Mouse (Mus musculus) neural tube, embryonic 11.5 days (tissue): ENCODE results near the gene Gm49396. TPM values are rescaled to one million over a fixed set of nuclear protein-coding genes. Genes with fewer than 3 reads are reported as not detected.
A peak's percentile ranks its signal among the peaks of the same experiment; 100 is the strongest.

Source experiments
- ATAC-seq: fragments of 200-750 bp; cut with Nextera tagmentation; 2 replicates; pipeline ENCODE4 v1.8.0; 2017; ENCODE audit warnings: moderate number of reproducible peaks, mild to moderate bottlenecking, moderate TSS enrichment, moderate library complexity; ENCODE audit not compliant: insufficient read depth, low FRiP score, low TSS enrichment
- DNase-seq: peaks from one replicate; pipeline ENCODE4 v3.0.0-alpha.2; 2015; ENCODE audit warnings: low spot score
- H3K27ac ChIP-seq: fragments of 300-500 bp; sonication (generic); 2 replicates; pipeline ENCODE4 v1.5.1; 2014; ENCODE audit warnings: low read depth, mild to moderate bottlenecking, low read length
- H3K27me3 ChIP-seq: fragments of 300-500 bp; sonication (generic); 2 replicates; pipeline ENCODE4 v1.6.1; 2014; ENCODE audit warnings: mild to moderate bottlenecking, low read length, mixed read lengths; ENCODE audit not compliant: control insufficient read depth, insufficient read depth
- H3K36me3 ChIP-seq: fragments of 300-500 bp; sonication (generic); 2 replicates; pipeline ENCODE4 v1.6.1; 2014; ENCODE audit warnings: mild to moderate bottlenecking, low read length, moderate library complexity, mixed read lengths; ENCODE audit not compliant: control insufficient read depth, insufficient read depth
- H3K4me1 ChIP-seq: fragments of 300-500 bp; sonication (generic); 2 replicates; pipeline ENCODE4 v1.6.1; 2014; ENCODE audit warnings: low read length, mixed read lengths; ENCODE audit not compliant: control insufficient read depth, insufficient read depth
- H3K4me2 ChIP-seq: fragments of 300-500 bp; sonication (generic); 2 replicates; pipeline ENCODE4 v1.6.1; 2014; ENCODE audit warnings: low read depth, mild to moderate bottlenecking, moderate library complexity
- H3K4me3 ChIP-seq: fragments of 300-500 bp; sonication (generic); 2 replicates; pipeline ENCODE4 v1.5.1; 2014; ENCODE audit warnings: low read depth, low read length
- H3K9ac ChIP-seq: fragments of 300-500 bp; sonication (generic); 2 replicates; pipeline ENCODE4 v1.6.1; 2014; ENCODE audit warnings: mild to moderate bottlenecking, low read length
- H3K9me3 ChIP-seq: fragments of 300-500 bp; sonication (generic); 2 replicates; pipeline ENCODE4 v1.6.1; 2016; ENCODE audit warnings: low read length; ENCODE audit not compliant: control insufficient read depth
- WGBS: fragments of 180-500 bp; shearing (Covaris S2); extraction: QIAGEN DNeasy Blood & Tissue Kit; methylation state at CpG from one replicate; pipeline ENCODE4 v1.1.7; 2014; 5-methylcytosine and 5-hydroxymethylcytosine counted together
- polyA plus RNA-seq: library from polyadenylated mRNA; unstranded; fragments of >200 nt; fragmentation: Nextera tagmentation; extraction: Ambion mirVana; gene quantifications from 2 replicates; pipeline ENCODE4 v1.2.1, GENCODE M21; 2014

Gene Gm49396
- polyA plus RNA-seq, 1 experiment from 2014 or later, result 7.6 TPM

- WGBS, result 90% methylated on average over 13 of the region's 13 CpGs
- ATAC-seq, result no peak
- Histone ChIP-seq H3K27ac (no peak overlapping the region), H3K9ac (no peak overlapping the region), H3K36me3 (peaks cover 16% of the 10 kb centered on the region), H3K9me3 (no peaks in the 10 kb centered on the region), H3K4me3 (0 out of 2 replicates have a peak overlapping the region, but pooled peaks have one; percentile 49), H3K27me3 (no peaks in the 10 kb centered on the region), H3K4me1 (peaks cover 15% of the 10 kb centered on the region), H3K4me2 (peak overlapping the region; percentile 90)
- DNase-seq, result no peak
Measured at GRCm38 (mm10) chr7:30557901-30558514, 5.1 kb upstream of the Gm49396 start.

- H3K27ac ChIP-seq, result no peak overlapping the region
- no peak for ATAC-seq
- peaks cover 9% of the 10 kb centered on the region for H3K4me1 ChIP-seq
- WGBS, result 19% methylated on average over 12 of the region's 12 CpGs
- no peak for DNase-seq
- no peaks in the 10 kb centered on the region for H3K27me3 ChIP-seq
- H3K9me3 ChIP-seq, result no peaks in the 10 kb centered on the region
- H3K9ac ChIP-seq, result peak overlapping the region; percentile 52
- H3K4me3 ChIP-seq, result peak overlapping the region; percentile 49
- H3K4me2 ChIP-seq, result peak overlapping the region; percentile 90
- peaks cover 16% of the 10 kb centered on the region for H3K36me3 ChIP-seq
Measured at GRCm38 (mm10) chr7:30558656-30559442, 4.3 kb upstream of the Gm49396 start.

GRCm38 (mm10) chr7:30559443-30559954, 3.6 kb upstream of the Gm49396 start, which contains the start of gene Lin37:
TSS of gene Lin37 (minus strand) at chr7:30559838.
- peak within 1 kb of the TSS; percentile 52 for H3K9ac ChIP-seq
- no peaks in the 10 kb centered on the region for H3K9me3 ChIP-seq
- H3K36me3 ChIP-seq, result peaks cover 15% of the 10 kb centered on the region
- peak within 1 kb of the TSS; percentile 90 for H3K4me2 ChIP-seq
- ATAC-seq, result peak; percentile 84
- peaks cover 11% of the 10 kb centered on the region for H3K4me1 ChIP-seq
- no peak within 1 kb of the TSS for H3K27ac ChIP-seq
- H3K4me3 ChIP-seq, result peak within 1 kb of the TSS; percentile 49
- DNase-seq, result peak; percentile 96
- under 1% methylated on average over 20 of the region's 20 CpGs for WGBS
- H3K27me3 ChIP-seq, result no peaks in the 10 kb centered on the region

- Histone ChIP-seq H3K4me2 (no peak overlapping the region), H3K36me3 (peaks cover 10% of the 10 kb centered on the region), H3K9me3 (no peaks in the 10 kb centered on the region), H3K9ac (no peak overlapping the region), H3K27me3 (no peaks in the 10 kb centered on the region), H3K4me3 (no peak overlapping the region), H3K4me1 (peaks cover 11% of the 10 kb centered on the region), H3K27ac (no peak overlapping the region)
- DNase-seq, result no peak
- no peak for ATAC-seq
- 66% methylated on average over 2 of the region's 2 CpGs for WGBS
Measured at GRCm38 (mm10) chr7:30560296-30560695, 2.8 kb upstream of the Gm49396 start.

- Histone ChIP-seq H3K4me3 (peak overlapping the region; percentile 80), H3K9ac (peak overlapping the region; percentile 52), H3K36me3 (no peaks in the 10 kb centered on the region), H3K27ac (0 out of 2 replicates have a peak overlapping the region, but pooled peaks have one; percentile 11), H3K4me2 (peak overlapping the region; percentile 83), H3K27me3 (no peaks in the 10 kb centered on the region), H3K9me3 (no peaks in the 10 kb centered on the region), H3K4me1 (peaks cover 11% of the 10 kb centered on the region)
- no peak for ATAC-seq
- DNase-seq, result peak; percentile 25
- WGBS, result 3% methylated on average over 27 of the region's 27 CpGs
Measured at GRCm38 (mm10) chr7:30562526-30563116, 523 bp upstream of the Gm49396 start.

- DNase-seq, result no peak
- no peak for ATAC-seq
- Histone ChIP-seq H3K4me3 (peak overlapping the region; percentile 80), H3K9me3 (no peaks in the 10 kb centered on the region), H3K27ac (no peak overlapping the region), H3K36me3 (peaks cover 3% of the 10 kb centered on the region), H3K4me2 (peak overlapping the region; percentile 61), H3K27me3 (no peaks in the 10 kb centered on the region), H3K9ac (peak overlapping the region; percentile 79), H3K4me1 (peaks cover 6% of the 10 kb centered on the region; the same call in 1 of the 2 replicates)
- WGBS, result 26% methylated on average over 6 of the region's 6 CpGs
Measured at GRCm38 (mm10) chr7:30563906-30564280, 749 bp downstream of the Gm49396 start.

GRCm38 (mm10) chr7:30564970-30565571, 1.9 kb downstream of the Gm49396 start, which contains the start of gene Igflr1:
TSS of gene Igflr1 (plus strand) at chr7:30565427.
- 96% methylated on average over 12 of the region's 12 CpGs for WGBS
- Histone ChIP-seq H3K27me3 (no peaks in the 10 kb centered on the region), H3K36me3 (peaks cover 11% of the 10 kb centered on the region), H3K9me3 (no peaks in the 10 kb centered on the region), H3K4me1 (peaks cover 6% of the 10 kb centered on the region; the same call in 1 of the 2 replicates), H3K4me2 (no peak within 1 kb of the TSS), H3K27ac (no peak within 1 kb of the TSS), H3K9ac (no peak within 1 kb of the TSS), H3K4me3 (0 out of 2 replicates have a peak within 1 kb of the TSS, but pooled peaks have one; percentile 80)
- DNase-seq (no peak), ATAC-seq (no peak)

- ATAC-seq, result no peak
- Histone ChIP-seq H3K4me1 (peaks cover 6% of the 10 kb centered on the region; the same call in 1 of the 2 replicates), H3K4me3 (no peak overlapping the region), H3K9me3 (no peaks in the 10 kb centered on the region), H3K27ac (no peak overlapping the region), H3K27me3 (no peaks in the 10 kb centered on the region), H3K4me2 (no peak overlapping the region), H3K9ac (no peak overlapping the region), H3K36me3 (peaks cover 16% of the 10 kb centered on the region)
- 91% methylated on average over 9 of the region's 9 CpGs for WGBS
- DNase-seq, result no peak
Measured at GRCm38 (mm10) chr7:30566033-30566432, 2.9 kb downstream of the Gm49396 start.
